Mouse (Mus musculus): ENCODE measurements around the gene Zrsr1.

- TF ChIP-seq TAL1 (IDR thresholded peaks at IDR 0.05; ENCODE audit: low read length), result no peak
- TF ChIP-seq GATA1 (IDR thresholded peaks at IDR 0.05; ENCODE audit: low read length), result no peak
These were observed 13.7 kb downstream of the Zrsr1 start for GRCm38 (mm10) chr11:22985510-22985909.
